In genomic region chr9:75253766-75254165, GRCm38 (mm10) we compare ENCODE assay signal across 9 mouse cellular contexts. TPM values are rescaled to one million over a fixed set of nuclear protein-coding genes. Genes with fewer than 3 reads are reported as not detected.
DNase-seq lines count a peak whose midpoint lies in the region; ATAC-seq and TF ChIP-seq lines count a peak whose summit lies in the region.
"Had no signal": no experiment of that assay in that cellular context is flagged by ENCODE, and none has a peak within 500 bp of the region (broad histone marks: within the 10 kb centered on the region; RNA-seq: fewer than 3 reads in every experiment).

No protein-coding gene starts in this region.

- no peak overlapping the region for H3K9ac ChIP-seq in lung, embryonic 15.5 days
- H3K9ac ChIP-seq in lung, postnatal 0 days (replicated peaks; ENCODE audit: low read depth), result no peak overlapping the region
- no peak overlapping the region for H3K9ac ChIP-seq in hindbrain, embryonic 16.5 days (ENCODE audit: low read depth, low read length)

- no peaks in the 10 kb centered on the region for H3K9me3 ChIP-seq in lung, embryonic 15.5 days
- no peaks in the 10 kb centered on the region for H3K9me3 ChIP-seq in lung, postnatal 0 days (ENCODE audit: low read length)
- no peaks in the 10 kb centered on the region for H3K9me3 ChIP-seq in hindbrain, embryonic 16.5 days (ENCODE audit: control insufficient read depth, low read length)

- WGBS in lung, embryonic 15.5 days, result 40% methylated on average over 3 of the region's 3 CpGs
- 31% methylated on average over 3 of the region's 3 CpGs for WGBS in lung, postnatal 0 days
- 41% methylated on average over 3 of the region's 3 CpGs for WGBS in hindbrain, embryonic 16.5 days
- 33% methylated on average over 3 of the region's 3 CpGs for WGBS in olfactory bulb, adult 2 months

- H3K36me3 ChIP-seq in lung, embryonic 15.5 days, result peaks cover 23% of the 10 kb centered on the region; the same call in 1 of the 2 replicates
- H3K36me3 ChIP-seq in lung, postnatal 0 days (ENCODE audit: insufficient read depth, low read length), result no peaks in the 10 kb centered on the region
- H3K36me3 ChIP-seq in hindbrain, embryonic 16.5 days (ENCODE audit: control insufficient read depth, insufficient read depth, low read length), result no peaks in the 10 kb centered on the region

- peak overlapping the region; percentile 95 for H3K27ac ChIP-seq in gastrocnemius, adult 2 months
- peak overlapping the region; percentile 61 for H3K27ac ChIP-seq in lung, embryonic 15.5 days
- no peak overlapping the region for H3K27ac ChIP-seq in lung, postnatal 0 days (ENCODE audit: low read length)
- peak overlapping the region; percentile 71 for H3K27ac ChIP-seq in hindbrain, embryonic 16.5 days (ENCODE audit: low read depth, low read length)
- peak overlapping the region; percentile 95 for H3K27ac ChIP-seq in olfactory bulb, adult 2 months (ENCODE audit: insufficient read depth, low read depth, low read length)

- no peak for TF ChIP-seq EP300 in lung, postnatal 0 days (IDR thresholded peaks at IDR 0.05)

- H3K4me3 ChIP-seq in gastrocnemius, adult 2 months, result peak overlapping the region; percentile 44
- H3K4me3 ChIP-seq in lung, embryonic 15.5 days, result no peak overlapping the region
- no peak overlapping the region for H3K4me3 ChIP-seq in lung, postnatal 0 days (ENCODE audit: low read depth, low read length)
- no peak overlapping the region for H3K4me3 ChIP-seq in hindbrain, embryonic 16.5 days (ENCODE audit: low read length)
- no peak overlapping the region for H3K4me3 ChIP-seq in olfactory bulb, adult 2 months (ENCODE audit: insufficient read depth, low read depth, low read length)

- no peak for TF ChIP-seq CTCF in gastrocnemius, adult 2 months (IDR thresholded peaks at IDR 0.05)
- no peak for TF ChIP-seq CTCF in lung, postnatal 0 days (IDR thresholded peaks at IDR 0.05)
- no peak for TF ChIP-seq CTCF in olfactory bulb, adult 2 months (IDR thresholded peaks at IDR 0.05; ENCODE audit: insufficient read depth, low read depth, low read length)

- H3K27me3 ChIP-seq in lung, embryonic 15.5 days, result no peaks in the 10 kb centered on the region
- no peaks in the 10 kb centered on the region for H3K27me3 ChIP-seq in lung, postnatal 0 days (replicated peaks; ENCODE audit: insufficient read depth, low read length)
- H3K27me3 ChIP-seq in hindbrain, embryonic 16.5 days (replicated peaks; ENCODE audit: control insufficient read depth, insufficient read depth, low read length), result no peaks in the 10 kb centered on the region

- intact Hi-C loops in gastrocnemius, adult 2 months (cut with DNase I), result loop anchor here (1.0 kb wide), 1 partner anchor 18 kb away; no protein-coding TSS in a partner anchor

- peaks cover 20% of the 10 kb centered on the region for H3K4me1 ChIP-seq in lung, embryonic 15.5 days
- H3K4me1 ChIP-seq in lung, postnatal 0 days (ENCODE audit: insufficient read depth, low read depth, low read length), result no peaks in the 10 kb centered on the region
- peaks cover 16% of the 10 kb centered on the region for H3K4me1 ChIP-seq in hindbrain, embryonic 16.5 days (ENCODE audit: control insufficient read depth, insufficient read depth, low read depth, low read length)
- H3K4me1 ChIP-seq in olfactory bulb, adult 2 months (ENCODE audit: control insufficient read depth, insufficient read depth, low read length), result peaks cover 40% of the 10 kb centered on the region

- no peak for ATAC-seq in lung, embryonic 15.5 days (ENCODE audit: borderline replicate concordance, extremely low read depth, low FRiP score, low TSS enrichment)
- ATAC-seq in lung, postnatal 0 days, result no peak
- ATAC-seq in hindbrain, embryonic 16.5 days, result no peak

- DNase-seq in gastrocnemius, adult 2 months, result peak; percentile 35
- DNase-seq in gastrocnemius, adult 8-10 months (ENCODE audit: low spot score in 2 of 2), result no peak
- DNase-seq in lung, postnatal 0 days (ENCODE audit: low spot score), result no peak
- DNase-seq in cerebellum, adult 9-10 months, result no peak
- DNase-seq in adrenal gland, adult 2 months, result no peak

- no peak for TF ChIP-seq POLR2A in olfactory bulb, adult 2 months (IDR thresholded peaks at IDR 0.05; ENCODE audit: insufficient read depth, low read depth, low read length)

- no peak overlapping the region for H3K4me2 ChIP-seq in lung, embryonic 15.5 days
- no peak overlapping the region for H3K4me2 ChIP-seq in lung, postnatal 0 days (replicated peaks; ENCODE audit: low read depth, low read length)
- H3K4me2 ChIP-seq in hindbrain, embryonic 16.5 days (ENCODE audit: low read length), result no peak overlapping the region

RNA-seq across cellular contexts. Expression of gene Myo5c, which starts 21.9 kb away (rescaled TPM):
- total RNA-seq in gastrocnemius, adult 2 months (2021), result 10 to 100 TPM; 10.8 to 13.6 TPM
- 10 to 100 TPM in 1 of 4 experiments, 1 to 10 TPM in 3; 7.2 to 12.8 (median 8.8) TPM for total RNA-seq in gastrocnemius, adult 8-10 months (2022)
- polyA plus RNA-seq in lung, embryonic 15.5 days (2015; fragmentation: Nextera tagmentation; extraction: Ambion mirVana), result 27.8 and 30.2 TPM in 2 replicates
- polyA plus RNA-seq in lung, postnatal 0 days (2015; fragmentation: Nextera tagmentation; extraction: Ambion mirVana), result 35.0 and 39.2 TPM in 2 replicates
- polyA plus RNA-seq in hindbrain, embryonic 16.5 days (2015; fragmentation: Nextera tagmentation; extraction: Ambion mirVana), result 0.41 and 0.51 TPM in 2 replicates
- polyA plus RNA-seq in olfactory bulb, adult 2 months (2012; ENCODE audit: insufficient read depth, insufficient read length, low replicate concordance, missing spikeins), result not detected in 2 replicates
- total RNA-seq in adrenal gland, adult 2 months (2021), result 1 to 10 TPM; 2.5 to 3.7 TPM
- polyA plus RNA-seq in adrenal gland, adult 2 months (2012; rRNA removed), result 0.38 and 1.4 TPM in 2 replicates
- total RNA-seq: granulocyte monocyte progenitor cell, adult 5-6 weeks had no signal

RNA-seq across cellular contexts. Expression of gene Gnb5, which starts 52.3 kb away (rescaled TPM):
- total RNA-seq in gastrocnemius, adult 2 months (2021), result 10 to 100 TPM in 1 of 2 experiments, 1 to 10 TPM in 1; 7.6 to 15.4 TPM
- 10 to 100 TPM in 3 of 4 experiments, 1 to 10 TPM in 1; 8.9 to 13.8 (median 12.0) TPM for total RNA-seq in gastrocnemius, adult 8-10 months (2022)
- polyA plus RNA-seq in lung, embryonic 15.5 days (2015; fragmentation: Nextera tagmentation; extraction: Ambion mirVana), result 15.1 and 15.6 TPM in 2 replicates
- 10.7 and 11.5 TPM in 2 replicates for polyA plus RNA-seq in lung, postnatal 0 days (2015; fragmentation: Nextera tagmentation; extraction: Ambion mirVana)
- polyA plus RNA-seq in hindbrain, embryonic 16.5 days (2015; fragmentation: Nextera tagmentation; extraction: Ambion mirVana), result 89.1 and 97.7 TPM in 2 replicates
- polyA plus RNA-seq in olfactory bulb, adult 2 months (2012; ENCODE audit: insufficient read depth, insufficient read length, low replicate concordance, missing spikeins), result not detected in 2 replicates
- 10 to 100 TPM; 35.4 to 62.6 TPM for total RNA-seq in adrenal gland, adult 2 months (2021)
- polyA plus RNA-seq in adrenal gland, adult 2 months (2012; rRNA removed), result 31.1 and 35.5 TPM in 2 replicates

Comparison
In these comparisons a context has a peak if more than half of its experiments do, and no peak if none do; other contexts are left out.
1. RNA of gene Myo5c, which starts 21.9 kb away (polyA plus RNA-seq): 35.0 to 39.2 TPM in lung, postnatal 0 days and 27.8 to 30.2 TPM in lung, embryonic 15.5 days; 0.41 to 0.51 TPM in hindbrain, embryonic 16.5 days, 0.38 to 1.4 TPM in adrenal gland, adult 2 months and not detected in olfactory bulb, adult 2 months; every median in the first group is over 10 times any median in the second.